Mouse (Mus musculus) CD4-positive, CD25-positive, alpha-beta regulatory T cell, adult 4 months (primary cell): Measurements from ENCODE around the gene Mrps27. TPM values are rescaled to one million over a fixed set of nuclear protein-coding genes. Genes with fewer than 3 reads are reported as not detected.

Experiments used
- ATAC-seq: one replicate; pipeline ENCODE4 v1.8.0; 2017
- polyA plus RNA-seq, 2 experiments: library from polyadenylated mRNA; unstranded; fragments of 100-300 nt; shearing (Covaris generic); gene quantifications; one replicate each; pipeline ENCODE4 v1.2.1; 2017

Mrps27 gene
- polyA plus RNA-seq, 2 experiments from 2014 or later, result 31.0 to 48.0 TPM

GRCm38 (mm10) chr13:99391417-99391816 is 46.8 kb downstream of the Mrps27 start:
- ATAC-seq, result no peak

- no peak for ATAC-seq
Observed at GRCm38 (mm10) chr13:99393128-99393527, 48.5 kb downstream of the Mrps27 start.

- ATAC-seq, result no peak
Observed at GRCm38 (mm10) chr13:99394694-99395093, 50.1 kb downstream of the Mrps27 start.

GRCm38 (mm10) chr13:99395531-99395930 is 50.9 kb downstream of the Mrps27 start:
- ATAC-seq, result no peak

- ATAC-seq, result no peak
Observed at GRCm38 (mm10) chr13:99397228-99397627, 52.6 kb downstream of the Mrps27 start.

- no peak for ATAC-seq
Observed at GRCm38 (mm10) chr13:99398149-99398701, 53.6 kb downstream of the Mrps27 start.

GRCm38 (mm10) chr13:99399373-99399772 is 54.8 kb downstream of the Mrps27 start:
- ATAC-seq, result no peak

- ATAC-seq, result no peak
Observed at GRCm38 (mm10) chr13:99409216-99409615, 64.6 kb downstream of the Mrps27 start.

GRCm38 (mm10) chr13:99410611-99411515 is 66.3 kb downstream of the Mrps27 start:
- no peak for ATAC-seq

GRCm38 (mm10) chr13:99411761-99412160 is 67.2 kb downstream of the Mrps27 start:
- no peak for ATAC-seq

- no peak for ATAC-seq
Observed at GRCm38 (mm10) chr13:99412477-99413080, 68.0 kb downstream of the Mrps27 start.

GRCm38 (mm10) chr13:99413481-99414351 is 69.1 kb downstream of the Mrps27 start:
- ATAC-seq, result no peak

- no peak for ATAC-seq
Observed at GRCm38 (mm10) chr13:99414352-99414742, 69.8 kb downstream of the Mrps27 start.

- ATAC-seq, result no peak
Observed at GRCm38 (mm10) chr13:99416601-99417000, 72.0 kb downstream of the Mrps27 start.

GRCm38 (mm10) chr13:99423581-99423980 is 79.0 kb downstream of the Mrps27 start:
- no peak for ATAC-seq

GRCm38 (mm10) chr13:99433068-99434008 is 88.8 kb downstream of the Mrps27 start:
- ATAC-seq, result no peak

- no peak for ATAC-seq
Observed at GRCm38 (mm10) chr13:99434494-99434893, 89.9 kb downstream of the Mrps27 start.

GRCm38 (mm10) chr13:99437051-99437450 is 92.5 kb downstream of the Mrps27 start:
- ATAC-seq, result no peak

GRCm38 (mm10) chr13:99439357-99439756 is 94.8 kb downstream of the Mrps27 start:
- ATAC-seq, result no peak

- no peak for ATAC-seq
Observed at GRCm38 (mm10) chr13:99440228-99440627, 95.6 kb downstream of the Mrps27 start.

GRCm38 (mm10) chr13:99441700-99442433 is 97.3 kb downstream of the Mrps27 start:
- ATAC-seq, result no peak
